Mouse (Mus musculus): ENCODE results near the gene 4933425L06Rik. TPM values are rescaled to one million over a fixed set of nuclear protein-coding genes. Genes with fewer than 3 reads are reported as not detected.

Gene 4933425L06Rik
- total RNA-seq, 2 experiments from 2014 or later: not detected

DNA sequence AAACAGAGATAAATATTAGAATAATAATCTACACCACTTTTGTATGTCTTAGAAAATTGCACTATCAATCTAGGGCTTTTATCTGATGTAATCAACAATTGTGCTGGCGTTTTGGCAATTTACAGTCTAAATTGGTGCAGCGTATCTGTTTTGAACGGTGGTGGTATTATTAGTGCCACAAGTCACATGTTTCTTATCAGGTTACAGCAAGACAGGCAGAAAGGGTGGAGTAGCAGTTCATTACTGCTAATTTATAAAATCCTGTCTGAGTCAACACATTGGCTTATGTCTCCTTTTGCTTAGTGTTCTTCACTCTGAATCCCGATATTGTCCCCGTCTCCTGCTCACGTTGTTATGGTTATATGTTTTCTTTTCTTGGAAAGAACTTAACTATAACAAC lies 48.2 kb downstream of the 4933425L06Rik start:
- DNase-seq (ENCODE audit: low spot score): no peak
- intact Hi-C loops (cut with DNase I): no loop called here

DNA sequence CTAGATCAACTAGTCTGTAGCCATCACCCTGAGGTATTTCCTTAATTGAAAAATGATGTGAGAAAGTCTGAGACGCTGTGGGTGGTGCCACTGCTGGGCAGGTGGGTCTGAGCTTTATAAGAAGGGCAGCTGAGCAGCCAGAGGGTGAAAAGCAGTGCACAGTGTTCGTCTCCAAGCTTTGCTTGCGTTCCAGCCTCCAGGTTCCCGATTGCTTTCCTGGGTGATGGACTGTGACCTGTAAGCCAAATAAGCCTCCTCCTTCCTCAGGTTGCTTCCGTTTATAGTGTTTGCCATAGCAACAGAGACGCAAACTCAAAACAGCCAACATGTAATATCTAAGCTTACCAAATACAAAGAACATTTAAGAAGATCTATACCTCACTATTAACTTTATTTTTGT lies 50.4 kb downstream of the 4933425L06Rik start:
- DNase-seq (ENCODE audit: low spot score): no peak
- intact Hi-C loops (cut with DNase I): no loop called here

DNA sequence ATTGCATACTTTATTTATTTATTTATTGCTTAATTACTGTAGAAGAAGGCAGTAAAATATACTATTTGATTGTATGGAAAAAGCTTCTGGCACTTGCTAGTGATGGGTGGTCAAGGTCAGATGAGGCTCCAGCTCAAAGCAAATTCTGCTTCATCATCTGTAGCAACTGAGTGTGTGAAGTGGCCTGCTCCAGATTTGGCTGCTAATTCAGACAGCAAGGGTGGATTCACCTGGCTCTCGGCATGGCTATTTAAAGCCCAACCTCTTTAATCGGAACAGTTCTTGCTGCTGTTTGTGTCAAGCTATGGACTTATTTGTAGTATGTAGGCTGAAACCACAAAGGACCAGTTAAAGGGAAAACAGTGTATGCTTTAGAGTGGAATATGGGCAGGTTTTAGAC lies 50.9 kb downstream of the 4933425L06Rik start:
- no peak for DNase-seq (ENCODE audit: low spot score)
- intact Hi-C loops (cut with DNase I): no loop called here

DNA sequence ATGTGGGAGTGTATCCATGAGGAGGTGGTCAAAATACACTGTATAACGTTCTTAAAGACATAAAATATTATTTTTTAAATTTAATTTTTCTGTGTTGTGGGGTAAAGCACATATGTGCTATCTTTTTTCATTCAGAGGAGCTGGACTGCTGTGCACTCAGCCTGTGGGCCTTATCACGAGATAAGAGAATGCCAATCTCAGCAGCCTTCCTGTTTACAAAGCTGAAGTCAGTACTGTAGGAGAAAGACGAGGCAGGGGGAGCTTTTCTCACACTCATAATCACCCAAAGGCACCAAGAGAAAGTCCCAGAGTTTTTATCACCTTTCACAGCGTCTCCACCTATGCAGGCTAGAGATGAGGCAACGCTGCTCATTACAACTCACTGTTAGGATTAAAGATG lies 52.5 kb downstream of the 4933425L06Rik start:
- DNase-seq (ENCODE audit: low spot score): no peak
- intact Hi-C loops (cut with DNase I): no loop called here

DNA sequence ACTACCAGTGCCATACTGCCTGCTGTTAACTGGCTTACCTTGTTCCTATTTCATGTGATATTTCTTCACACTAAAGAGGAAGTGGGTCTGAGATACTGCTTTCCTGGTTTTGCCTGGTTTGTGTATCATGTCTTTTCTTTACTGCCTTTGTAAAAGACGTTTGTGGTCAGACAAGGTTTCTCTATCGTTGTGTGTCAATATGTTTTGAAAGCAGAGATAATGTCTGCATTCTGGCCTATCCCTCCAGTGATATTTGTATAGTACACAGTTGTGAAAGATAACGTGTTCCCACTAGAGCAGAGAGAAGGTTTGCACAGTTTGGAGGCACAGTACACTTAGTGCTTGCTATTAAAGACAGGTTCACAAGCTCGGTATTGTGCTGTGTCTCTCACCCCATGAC lies 58.0 kb downstream of the 4933425L06Rik start:
- intact Hi-C loops (cut with DNase I): no loop called here

DNA sequence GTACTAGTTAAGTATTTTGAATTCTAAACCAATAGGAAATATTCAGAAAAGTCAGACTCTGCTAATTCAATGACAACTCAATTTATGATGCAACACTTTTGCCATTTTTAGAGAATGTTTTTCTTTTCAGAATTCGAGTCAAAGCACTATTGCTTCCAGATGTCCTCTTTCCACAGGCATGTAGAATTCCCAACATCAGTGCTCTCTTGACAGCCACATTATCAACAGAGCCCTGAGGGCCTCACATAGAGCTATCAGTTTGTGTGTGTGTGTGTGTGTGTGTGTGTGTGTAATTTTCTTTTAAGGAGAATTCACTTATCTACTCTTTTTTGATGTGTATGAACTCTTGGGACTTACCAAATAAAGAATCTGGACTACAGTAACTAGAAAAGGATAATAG lies 64.9 kb downstream of the 4933425L06Rik start:
- intact Hi-C loops (cut with DNase I): no loop called here
- DNase-seq (ENCODE audit: low spot score): no peak

More for the DNA sequence above, 58.0 kb downstream of the 4933425L06Rik start:
- DNase-seq (ENCODE audit: low spot score): no peak

DNA sequence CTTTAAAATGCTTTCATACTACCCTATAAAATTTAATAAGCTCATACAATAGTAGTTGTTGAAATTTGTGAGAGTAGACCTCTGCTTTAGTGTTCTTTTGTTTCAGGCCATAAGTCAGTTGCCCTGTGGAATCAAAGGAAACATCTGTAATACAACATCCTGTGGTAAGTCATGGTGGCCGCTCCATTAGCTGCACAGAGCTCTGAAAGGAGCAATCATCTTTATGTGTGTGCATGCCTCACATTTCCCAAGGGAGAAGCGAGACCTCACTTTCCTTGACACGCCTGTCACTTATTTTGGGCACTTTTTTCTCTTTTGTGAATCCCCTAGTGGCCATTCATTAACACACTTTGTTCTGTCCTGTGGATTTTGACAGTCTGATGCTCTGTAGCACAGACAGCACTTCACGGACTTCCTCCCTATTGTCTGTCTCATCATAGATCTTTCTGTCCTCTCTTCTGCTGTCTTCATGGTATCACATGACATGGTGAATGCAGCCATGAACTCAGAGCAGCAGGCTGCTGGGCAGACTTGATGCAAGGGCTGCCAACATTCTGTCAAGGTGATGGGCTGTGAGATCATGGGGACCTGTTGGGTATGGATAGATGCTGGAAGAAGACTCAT lies 66.0 kb downstream of the 4933425L06Rik start:
- no peak for DNase-seq (ENCODE audit: low spot score)
- intact Hi-C loops (cut with DNase I): no loop called here

DNA sequence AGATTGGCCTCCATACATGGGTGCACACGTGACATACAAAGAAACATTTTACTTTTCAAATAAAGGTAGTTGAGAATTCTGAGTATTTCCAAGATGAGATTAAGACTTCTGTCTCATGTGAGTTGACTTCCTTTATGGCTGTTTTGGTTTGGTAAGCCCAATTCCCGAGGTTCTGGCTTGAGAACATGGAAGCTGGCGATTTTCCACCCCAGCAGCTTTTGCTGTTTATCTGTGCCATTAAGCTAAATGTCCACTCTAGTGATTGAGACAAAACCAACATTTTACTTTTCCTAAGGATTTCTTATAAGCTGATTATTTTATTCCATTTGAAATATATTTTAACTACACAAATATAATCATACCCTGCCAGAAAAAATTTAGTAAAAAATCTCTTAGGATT lies 68.1 kb downstream of the 4933425L06Rik start:
- intact Hi-C loops (cut with DNase I): loop anchor here (5.0 kb wide), 1 partner anchor 203 kb away; no protein-coding TSS in a partner anchor

DNA sequence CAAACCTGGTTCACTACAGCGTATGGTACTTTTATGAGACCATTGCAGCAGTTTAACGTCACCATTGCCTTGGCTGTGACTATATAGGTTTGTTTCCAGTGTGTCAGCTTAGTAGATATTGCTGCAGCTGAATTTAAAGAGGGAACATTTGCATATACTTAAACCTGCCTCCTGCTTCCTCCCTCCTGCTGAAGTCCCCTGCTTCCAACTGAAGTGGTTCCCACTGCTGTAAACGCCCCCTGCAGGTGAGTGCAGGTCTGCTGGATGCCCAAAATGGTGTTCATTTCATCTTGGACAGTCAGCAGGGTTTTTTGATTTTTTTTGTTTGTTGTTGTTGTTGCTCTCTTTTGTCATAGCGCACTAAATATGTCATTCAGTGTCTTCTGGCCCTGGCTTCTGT lies 72.0 kb downstream of the 4933425L06Rik start:
- intact Hi-C loops (cut with DNase I): loop anchor here (5.0 kb wide), 1 partner anchor 207 kb away; no protein-coding TSS in a partner anchor
- no peak for DNase-seq (ENCODE audit: low spot score)

More for the DNA sequence above, 68.1 kb downstream of the 4933425L06Rik start:
- DNase-seq (ENCODE audit: low spot score): no peak

DNA sequence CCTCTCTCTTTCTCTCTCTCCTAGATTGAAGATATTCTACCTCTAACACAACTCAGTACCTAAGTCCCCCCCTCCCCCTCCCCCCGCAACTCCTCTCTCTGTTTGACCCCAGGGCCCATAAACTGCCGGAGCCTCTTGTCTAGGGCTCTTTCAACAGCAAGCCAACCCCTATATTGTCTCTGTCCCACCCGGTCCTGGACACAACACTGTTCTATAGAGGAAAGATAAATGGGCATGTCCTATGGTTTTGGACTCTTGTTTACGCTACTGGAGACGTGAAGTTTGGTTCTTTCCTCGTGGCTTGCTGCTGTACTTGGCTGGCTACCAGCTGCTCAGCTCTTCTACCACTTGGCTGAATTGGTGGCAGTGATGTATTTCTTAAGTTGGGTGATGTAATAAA lies 83.5 kb downstream of the 4933425L06Rik start:
- intact Hi-C loops (cut with DNase I): no loop called here
- DNase-seq (ENCODE audit: low spot score): no peak

Other genes starting within 250 kb of the 4933425L06Rik start
- gene Shisal2b, start 218.2 kb upstream of the 4933425L06Rik start, total RNA-seq (2021): not detected
- 1 to 10 TPM; 3.4 to 4.0 TPM for gene Rgs7bp, start 27.2 kb upstream of the 4933425L06Rik start, total RNA-seq (2021)
- under 1 TPM; 0.61 to 0.81 TPM for gene Rnf180, start 212.7 kb downstream of the 4933425L06Rik start, total RNA-seq (2021)